Mouse (Mus musculus): ENCODE results near the gene Olig2. TPM values are rescaled to one million over a fixed set of nuclear protein-coding genes. Genes with fewer than 3 reads are reported as not detected.

Olig2 gene
- total and polyA plus RNA-seq, 3 experiments: not detected

- H3K27ac ChIP-seq (ENCODE audit: insufficient read depth, low read depth): no peak overlapping the region
- peaks cover 87% of the 10 kb centered on the region for H3K27me3 ChIP-seq (replicated peaks)
- no peak overlapping the region for H3K4me3 ChIP-seq (replicated peaks in 1 of 3; ENCODE audit: low read depth in 2 of 3, low read length in 2 of 3, poor library complexity in 1 of 3)
- H3K9me3 ChIP-seq (replicated peaks; ENCODE audit: low read length): peaks cover 2% of the 10 kb centered on the region
- TF ChIP-seq NRF1 (IDR thresholded peaks at IDR 0.05; ENCODE audit: low read depth, low read length) (no peak), MAZ (IDR thresholded peaks at IDR 0.05; ENCODE audit: low read depth, low read length) (no peak), ZC3H11A (IDR thresholded peaks at IDR 0.05; ENCODE audit: low read depth, low read length) (no peak), CHD2 (IDR thresholded peaks at IDR 0.05; ENCODE audit: low read length) (no peak), UBTF (IDR thresholded peaks at IDR 0.05; ENCODE audit: low read depth, low read length) (no peak), ZMIZ1 (IDR thresholded peaks at IDR 0.05; ENCODE audit: low read depth, low read length) (no peak), ZNF384 (IDR thresholded peaks at IDR 0.05; ENCODE audit: low read depth, low read length) (no peak), ETS1 (conservative IDR thresholded peaks at IDR 0.05; ENCODE audit: low read depth, low read length) (no peak), CTCF (conservative IDR thresholded peaks at IDR 0.05 in 1 of 2, IDR thresholded peaks at IDR 0.05 in 1 of 2; ENCODE audit: low read depth in 2 of 2, low read length in 2 of 2) (no peak), NELFE (IDR thresholded peaks at IDR 0.05; ENCODE audit: low read depth, low read length) (no peak), E2F4 (IDR thresholded peaks at IDR 0.05; ENCODE audit: insufficient replicate concordance, low read depth, low read length) (no peak), SIN3A (IDR thresholded peaks at IDR 0.05; ENCODE audit: low read length) (no peak), GABPA (IDR thresholded peaks at IDR 0.05; ENCODE audit: insufficient replicate concordance, low read depth, low read length) (no peak), RAD21 (IDR thresholded peaks at IDR 0.05; ENCODE audit: low read depth, low read length) (no peak)
- in situ Hi-C loops (cut with MboI; ENCODE audit: low pct_ligation_motif_present, low pct_unique_long_range_greater_than_20kb, low sequenced_read_pairs) (no loop called here), dilution Hi-C loops (cut with MboI; ENCODE audit: extremely low pct_ligation_motif_present, extremely low pct_unique_long_range_greater_than_20kb, low sequenced_read_pairs) (no loop called here)
- H3K79me2 ChIP-seq (replicated peaks; ENCODE audit: control insufficient read depth, extremely low read depth, insufficient read depth, poor library complexity, severe bottlenecking): no peaks in the 10 kb centered on the region
- H3K36me3 ChIP-seq (replicated peaks in 1 of 2; ENCODE audit: control insufficient read depth in 1 of 2, insufficient read depth in 1 of 2, low read length in 1 of 2): no peaks in the 10 kb centered on the region
- DNase-seq (ENCODE audit: extremely low read depth): no peak
- H3K9ac ChIP-seq (ENCODE audit: insufficient read depth, low read depth): no peak overlapping the region
- H3K4me1 ChIP-seq (ENCODE audit: control insufficient read depth in 1 of 2, insufficient read depth in 2 of 2): no peaks in the 10 kb centered on the region
- no peak overlapping the region; the same call in 1 of the 2 replicates for H3K4me2 ChIP-seq (ENCODE audit: insufficient read depth, low read depth, poor library complexity, severe bottlenecking)
These were observed 7.4 kb downstream of the Olig2 start for GRCm38 (mm10) chr16:91232470-91233240.

- Histone ChIP-seq H3K27ac (ENCODE audit: insufficient read depth, low read depth) (no peak overlapping the region), H3K9ac (ENCODE audit: insufficient read depth, low read depth) (no peak overlapping the region), H3K36me3 (replicated peaks in 1 of 2; ENCODE audit: control insufficient read depth in 1 of 2, insufficient read depth in 1 of 2, low read length in 1 of 2) (no peaks in the 10 kb centered on the region)
These were observed 8.1 kb downstream of the Olig2 start for GRCm38 (mm10) chr16:91233241-91233944.

More at GRCm38 (mm10) chr16:91233241-91233944, 8.1 kb downstream of the Olig2 start:
- no peak for TF ChIP-seq UBTF (IDR thresholded peaks at IDR 0.05; ENCODE audit: low read depth, low read length)
- no peak for TF ChIP-seq KAT2A (IDR thresholded peaks at IDR 0.05; ENCODE audit: insufficient replicate concordance, low read length)
- no peak for TF ChIP-seq GABPA (IDR thresholded peaks at IDR 0.05; ENCODE audit: insufficient replicate concordance, low read depth, low read length)
- TF ChIP-seq POLR2AphosphoS2 (IDR thresholded peaks at IDR 0.05; ENCODE audit: low read depth, low read length): no peak
- H3K4me3 ChIP-seq (replicated peaks in 1 of 3; ENCODE audit: low read depth in 2 of 3, low read length in 2 of 3, poor library complexity in 1 of 3): no peak overlapping the region
- DNase-seq (ENCODE audit: extremely low read depth): no peak
- dilution Hi-C loops (cut with MboI; ENCODE audit: extremely low pct_ligation_motif_present, extremely low pct_unique_long_range_greater_than_20kb, low sequenced_read_pairs) (no loop called here), in situ Hi-C loops (cut with MboI; ENCODE audit: low pct_ligation_motif_present, low pct_unique_long_range_greater_than_20kb, low sequenced_read_pairs) (no loop called here)
- H3K27me3 ChIP-seq (replicated peaks): peaks cover 92% of the 10 kb centered on the region
- no peaks in the 10 kb centered on the region for H3K4me1 ChIP-seq (ENCODE audit: control insufficient read depth in 1 of 2, insufficient read depth in 2 of 2)
- no peaks in the 10 kb centered on the region for H3K79me2 ChIP-seq (replicated peaks; ENCODE audit: control insufficient read depth, extremely low read depth, insufficient read depth, poor library complexity, severe bottlenecking)
- no peaks in the 10 kb centered on the region for H3K9me3 ChIP-seq (replicated peaks; ENCODE audit: low read length)
- no peak overlapping the region; the same call in 1 of the 2 replicates for H3K4me2 ChIP-seq (ENCODE audit: insufficient read depth, low read depth, poor library complexity, severe bottlenecking)
